Mouse (Mus musculus): ENCODE data around the gene Shbg.

Gene Shbg

DNA sequence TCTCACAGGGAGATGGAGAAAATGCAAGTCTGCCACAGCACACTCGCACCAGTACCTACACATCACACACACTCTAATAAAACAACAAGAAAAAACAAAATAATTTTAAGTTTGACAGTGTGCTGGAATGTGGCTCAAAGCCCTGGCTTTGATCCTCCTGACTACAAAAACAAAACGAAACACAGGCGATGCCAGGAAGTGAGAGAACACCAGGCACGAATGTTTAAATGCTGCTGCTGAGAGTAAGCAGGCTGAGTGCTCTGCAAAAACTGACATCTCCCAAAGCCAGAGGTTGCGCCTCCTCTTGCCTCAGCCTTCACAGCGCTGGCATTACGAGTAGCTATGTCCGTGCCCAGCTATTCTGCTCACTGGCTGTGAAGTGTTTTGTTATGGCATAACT lies 52.6 kb downstream of the Shbg start:
- no peak for DNase-seq (ENCODE audit: low read depth, low spot score)
